Mouse (Mus musculus): ENCODE measurements around the gene Dkkl1.
A peak's percentile ranks its signal among the peaks of the same experiment; 100 is the strongest.

DNA sequence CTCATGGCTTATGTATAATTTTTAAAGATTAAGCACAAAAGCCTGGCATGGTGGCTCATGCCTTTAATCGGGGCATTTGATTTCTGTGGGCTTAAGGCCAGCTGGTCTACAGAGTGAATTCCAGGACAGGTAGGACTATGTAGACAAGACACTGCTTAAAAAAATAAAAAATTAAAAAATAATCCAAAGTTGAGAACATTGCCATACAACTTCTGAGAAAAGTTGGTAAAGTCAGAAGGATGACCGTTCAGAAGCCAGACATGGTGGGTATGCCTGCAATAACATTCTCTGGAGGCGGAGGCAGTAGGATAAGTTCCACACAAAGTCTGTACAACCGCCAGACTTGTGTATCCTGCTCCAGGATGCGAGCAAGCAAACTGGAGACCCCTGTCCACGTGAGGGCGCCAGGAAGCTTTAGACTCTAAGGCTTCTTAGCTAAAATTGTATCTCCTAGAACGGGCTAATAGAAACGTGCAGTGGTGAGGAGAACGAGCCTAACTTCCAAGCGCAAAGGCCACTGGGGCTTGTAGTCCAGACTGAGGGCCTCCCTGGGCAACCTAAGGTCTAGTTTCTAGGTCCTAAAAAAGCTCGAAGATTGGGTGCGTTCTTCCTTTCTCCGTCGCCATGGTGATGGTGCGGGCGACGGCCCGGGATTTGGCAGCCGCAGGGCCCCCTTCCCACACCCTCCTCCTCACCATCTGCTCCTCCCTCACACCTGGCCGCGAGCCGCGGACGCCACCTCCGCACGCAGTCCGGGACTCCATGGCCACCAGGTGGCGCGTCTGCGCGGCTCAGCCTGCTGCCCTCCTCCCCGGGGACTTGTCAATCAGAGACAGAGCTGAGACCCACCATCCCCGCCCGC lies 50.1 kb downstream of the Dkkl1 start:
- TF ChIP-seq CTCF (IDR thresholded peaks at IDR 0.05; ENCODE audit: extremely low read depth, insufficient read depth, insufficient read length, insufficient replicate concordance) (peak; percentile 95), POLR2A (IDR thresholded peaks at IDR 0.05; ENCODE audit: low read depth, low read length) (no peak)
